In genomic region chr7:90302647-90303552, GRCm38 (mm10) we compare ENCODE assay signal across 8 mouse cellular contexts. TPM values are rescaled to one million over a fixed set of nuclear protein-coding genes. Genes with fewer than 3 reads are reported as not detected.
DNase-seq lines count a peak whose midpoint lies in the region; ATAC-seq and TF ChIP-seq lines count a peak whose summit lies in the region.

No protein-coding gene starts in this region.

- peak overlapping the region; percentile 54 for H3K4me3 ChIP-seq in hindbrain, embryonic 12.5 days
- H3K4me3 ChIP-seq in liver, embryonic 13.5 days (replicated peaks): peak overlapping the region; percentile 55
- peak overlapping the region; percentile 62 for H3K4me3 ChIP-seq in small intestine, adult 2 months (ENCODE audit: low read depth, low read length)

- no peak overlapping the region for H3K27ac ChIP-seq in hindbrain, embryonic 12.5 days
- H3K27ac ChIP-seq in liver, embryonic 13.5 days: no peak overlapping the region
- H3K27ac ChIP-seq in small intestine, adult 2 months (ENCODE audit: insufficient read depth, low read depth, low read length): peak overlapping the region; percentile 10

- TF ChIP-seq POLR2A in small intestine, adult 2 months (IDR thresholded peaks at IDR 0.05; ENCODE audit: low read depth, low read length): no peak

- intact Hi-C loops in gastrocnemius, postnatal 36 days (cut with DNase I): loop anchor here (5.0 kb wide), 1 partner anchor 99 kb away; no protein-coding TSS in a partner anchor

- no peak for TF ChIP-seq CTCF in small intestine, adult 2 months (IDR thresholded peaks at IDR 0.05; ENCODE audit: extremely low read depth, insufficient read length, insufficient replicate concordance, low read depth, low read length)

- DNase-seq in kidney, adult 11 months: peak; percentile 9
- DNase-seq in kidney, postnatal 36 days: no peak
- DNase-seq in liver, embryonic 13.5 days: no peak
- no peak for DNase-seq in frontal cortex, postnatal 14 days (ENCODE audit: low spot score in 2 of 2)
- no peak for DNase-seq in gastrocnemius, postnatal 36 days

- H3K9ac ChIP-seq in hindbrain, embryonic 12.5 days: peak overlapping the region; percentile 55
- H3K9ac ChIP-seq in liver, embryonic 13.5 days: no peak overlapping the region

- peaks cover 7% of the 10 kb centered on the region for H3K4me1 ChIP-seq in hindbrain, embryonic 12.5 days
- peaks cover 7% of the 10 kb centered on the region; the same call in 1 of the 2 replicates for H3K4me1 ChIP-seq in liver, embryonic 13.5 days (replicated peaks)
- peaks cover 5% of the 10 kb centered on the region; the same call in 1 of the 2 replicates for H3K4me1 ChIP-seq in small intestine, adult 2 months (ENCODE audit: control insufficient read depth, insufficient read depth, insufficient read length, low read length)

- no peaks in the 10 kb centered on the region for H3K36me3 ChIP-seq in hindbrain, embryonic 12.5 days
- H3K36me3 ChIP-seq in liver, embryonic 13.5 days: no peaks in the 10 kb centered on the region
- H3K36me3 ChIP-seq in small intestine, adult 2 months (ENCODE audit: control insufficient read depth, insufficient read depth, low read length): no peaks in the 10 kb centered on the region

- H3K9me3 ChIP-seq in hindbrain, embryonic 12.5 days (replicated peaks): no peaks in the 10 kb centered on the region
- no peaks in the 10 kb centered on the region for H3K9me3 ChIP-seq in liver, embryonic 13.5 days (replicated peaks)

- peaks cover 37% of the 10 kb centered on the region for H3K27me3 ChIP-seq in hindbrain, embryonic 12.5 days
- H3K27me3 ChIP-seq in liver, embryonic 13.5 days: peaks cover 60% of the 10 kb centered on the region
- H3K27me3 ChIP-seq in small intestine, adult 2 months (ENCODE audit: control insufficient read depth, insufficient read depth, low read length): peaks cover 18% of the 10 kb centered on the region; the same call in 1 of the 2 replicates

- WGBS in hindbrain, embryonic 12.5 days: 3% methylated on average over 27 of the region's 27 CpGs
- 4% methylated on average over 27 of the region's 27 CpGs for WGBS in liver, embryonic 13.5 days (ENCODE audit: insufficient replicate concordance)
- WGBS in small intestine, adult 2 months: 4% methylated on average over 27 of the region's 27 CpGs

- peak overlapping the region; percentile 86 for H3K4me2 ChIP-seq in hindbrain, embryonic 12.5 days (replicated peaks)
- H3K4me2 ChIP-seq in liver, embryonic 13.5 days: peak overlapping the region; percentile 63

- ATAC-seq in common myeloid progenitor, adult 5-6 weeks (replicated peaks; ENCODE audit: low read depth, poor library complexity, severe bottlenecking): peak; percentile 79
- ATAC-seq in hindbrain, embryonic 12.5 days (ENCODE audit: low FRiP score): peak; percentile 66
- ATAC-seq in liver, embryonic 13.5 days (ENCODE audit: low read depth): no peak

RNA-seq across cellular contexts. Expression of gene Sytl2, which starts 0.8 kb away (rescaled TPM):
- 0.39 TPM in 1 of 2 replicates, not detected in the other for total RNA-seq in common myeloid progenitor, adult 5-6 weeks (2017)
- polyA plus RNA-seq in hindbrain, embryonic 12.5 days (2016; fragmentation: Nextera tagmentation; extraction: Ambion mirVana): 5.6 and 6.7 TPM in 2 replicates
- polyA plus RNA-seq in liver, embryonic 13.5 days (2015; fragmentation: Nextera tagmentation; extraction: Ambion mirVana): 0.77 and 0.93 TPM in 2 replicates
- 4.2 and 5.1 TPM in 2 replicates for polyA plus RNA-seq in small intestine, adult 2 months (2012; rRNA removed)
- total RNA-seq in gastrocnemius, postnatal 36 days (2021): 1 to 10 TPM; 5.1 to 5.3 TPM

RNA-seq across cellular contexts. Expression of gene Ccdc83, which starts 37.3 kb away (rescaled TPM):
- total RNA-seq in common myeloid progenitor, adult 5-6 weeks (2017): not detected in 2 replicates
- not detected in 2 replicates for polyA plus RNA-seq in hindbrain, embryonic 12.5 days (2016; fragmentation: Nextera tagmentation; extraction: Ambion mirVana)
- not detected in 2 replicates for polyA plus RNA-seq in liver, embryonic 13.5 days (2015; fragmentation: Nextera tagmentation; extraction: Ambion mirVana)
- polyA plus RNA-seq in small intestine, adult 2 months (2012; rRNA removed): not detected in 2 replicates
- total RNA-seq in gastrocnemius, postnatal 36 days (2021): not detected
